Comparison of ENCODE assay signal across 8 mouse cellular contexts in the genomic region with DNA sequence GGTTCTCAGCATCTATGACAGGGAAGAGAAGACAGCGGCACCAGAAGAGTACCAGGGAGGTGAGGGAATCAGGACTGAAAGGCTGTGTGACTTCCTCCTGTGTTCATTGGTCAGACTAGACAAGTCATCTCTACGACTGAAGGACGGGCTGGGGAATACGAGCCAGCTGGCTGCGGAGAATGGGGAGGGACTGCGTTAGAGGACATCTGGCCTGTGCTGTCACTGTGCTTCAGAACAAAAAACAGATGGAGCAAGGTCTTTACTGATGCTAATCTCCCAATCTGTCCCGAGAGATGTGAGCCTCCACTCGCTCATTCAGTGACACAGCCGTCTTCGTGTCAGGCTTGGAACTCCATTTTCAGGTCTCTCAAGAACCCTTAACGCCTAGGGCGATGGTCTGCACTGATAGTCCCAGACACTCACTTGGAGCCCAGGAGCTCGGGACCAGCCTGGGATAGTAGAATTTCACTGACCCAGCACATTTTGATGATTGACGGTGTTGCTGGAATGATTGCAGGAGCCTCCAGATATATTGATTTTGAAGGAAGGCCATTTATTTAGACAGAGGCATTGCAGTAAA. TPM values are rescaled to one million over a fixed set of nuclear protein-coding genes. Genes with fewer than 3 reads are reported as not detected.
DNase-seq lines count a peak whose midpoint lies in the region; ATAC-seq lines count a peak whose summit lies in the region.

No protein-coding gene starts in this region.

- no peaks in the 10 kb centered on the region for H3K27me3 ChIP-seq in forebrain, embryonic 11.5 days (ENCODE audit: control insufficient read depth, insufficient read depth, low read length)
- H3K27me3 ChIP-seq in hindbrain, embryonic 14.5 days (ENCODE audit: control insufficient read depth, insufficient read depth, low read length) = no peaks in the 10 kb centered on the region
- H3K27me3 ChIP-seq in neural tube, embryonic 15.5 days (replicated peaks) = no peaks in the 10 kb centered on the region

- no peak overlapping the region for H3K9ac ChIP-seq in forebrain, embryonic 11.5 days (ENCODE audit: low read length)
- no peak overlapping the region for H3K9ac ChIP-seq in hindbrain, embryonic 14.5 days
- H3K9ac ChIP-seq in neural tube, embryonic 15.5 days (replicated peaks) = no peak overlapping the region

- no peak overlapping the region for H3K4me2 ChIP-seq in forebrain, embryonic 11.5 days (ENCODE audit: low read depth, low read length, severe bottlenecking)
- H3K4me2 ChIP-seq in hindbrain, embryonic 14.5 days (replicated peaks) = no peak overlapping the region
- no peak overlapping the region for H3K4me2 ChIP-seq in neural tube, embryonic 15.5 days

- no peak overlapping the region for H3K4me3 ChIP-seq in forebrain, embryonic 11.5 days (ENCODE audit: low read depth, low read length)
- H3K4me3 ChIP-seq in hindbrain, embryonic 14.5 days (replicated peaks; ENCODE audit: low read length) = no peak overlapping the region
- H3K4me3 ChIP-seq in neural tube, embryonic 15.5 days (replicated peaks) = no peak overlapping the region

- WGBS in forebrain, embryonic 11.5 days = 74% methylated on average over 14 of the region's 14 CpGs
- WGBS in hindbrain, embryonic 14.5 days = 35% methylated on average over 14 of the region's 14 CpGs
- WGBS in neural tube, embryonic 15.5 days = 33% methylated on average over 14 of the region's 14 CpGs

- no peak for ATAC-seq in forebrain, embryonic 11.5 days (replicated peaks; ENCODE audit: low FRiP score)
- no peak for ATAC-seq in hindbrain, embryonic 14.5 days (ENCODE audit: low FRiP score)
- ATAC-seq in neural tube, embryonic 15.5 days (ENCODE audit: low FRiP score) = peak; percentile 41; the same call in 1 of the 2 replicates

- H3K36me3 ChIP-seq in forebrain, embryonic 11.5 days (ENCODE audit: control insufficient read depth, insufficient read depth, low read length) = no peaks in the 10 kb centered on the region
- no peaks in the 10 kb centered on the region for H3K36me3 ChIP-seq in hindbrain, embryonic 14.5 days (replicated peaks; ENCODE audit: control insufficient read depth, insufficient read depth)
- H3K36me3 ChIP-seq in neural tube, embryonic 15.5 days = no peaks in the 10 kb centered on the region

- no peak overlapping the region for H3K27ac ChIP-seq in forebrain, embryonic 11.5 days (ENCODE audit: low read depth, low read length)
- H3K27ac ChIP-seq in hindbrain, embryonic 14.5 days = peak overlapping the region; percentile 47; the same call in 1 of the 2 replicates
- no peak overlapping the region for H3K27ac ChIP-seq in neural tube, embryonic 15.5 days (replicated peaks)

- H3K9me3 ChIP-seq in forebrain, embryonic 11.5 days (ENCODE audit: control insufficient read depth, low read length) = no peaks in the 10 kb centered on the region
- H3K9me3 ChIP-seq in hindbrain, embryonic 14.5 days (ENCODE audit: control insufficient read depth, low read length) = no peaks in the 10 kb centered on the region
- no peaks in the 10 kb centered on the region for H3K9me3 ChIP-seq in neural tube, embryonic 15.5 days (replicated peaks)

- peaks cover 3% of the 10 kb centered on the region; the same call in 1 of the 2 replicates for H3K4me1 ChIP-seq in forebrain, embryonic 11.5 days (replicated peaks; ENCODE audit: control insufficient read depth, insufficient read depth, low read length)
- peaks cover 6% of the 10 kb centered on the region; the same call in 1 of the 2 replicates for H3K4me1 ChIP-seq in hindbrain, embryonic 14.5 days (replicated peaks; ENCODE audit: control insufficient read depth, insufficient read depth, low read length)
- 0 out of 2 replicates have a peak, but pooled peaks cover 6% of the 10 kb centered on the region for H3K4me1 ChIP-seq in neural tube, embryonic 15.5 days

- peak; percentile 27 for DNase-seq in layer of hippocampus, adult 9-11 months
- no peak for DNase-seq in layer of hippocampus, adult 9-10 months (ENCODE audit: low spot score)
- peak; percentile 43 for DNase-seq in forebrain, embryonic 11.5 days (ENCODE audit: low spot score)
- DNase-seq in hindbrain, embryonic 14.5 days (ENCODE audit: low spot score) = peak; percentile 62
- no peak for DNase-seq in right cerebral cortex, postnatal 4 days
- DNase-seq in right cerebral cortex, adult 18-20 months = no peak
- DNase-seq in liver = no peak

RNA-seq across cellular contexts. Expression of gene Heg1, which starts 10.6 kb away (rescaled TPM):
- polyA plus RNA-seq in forebrain, embryonic 11.5 days (2014; fragmentation: Nextera tagmentation; extraction: Ambion mirVana) = 39.8 and 43.9 TPM in 2 replicates
- polyA plus RNA-seq in hindbrain, embryonic 14.5 days (2014; fragmentation: Nextera tagmentation; extraction: Ambion mirVana) = 10.7 and 11.2 TPM in 2 replicates
- 7.8 and 10.9 TPM in 2 replicates for polyA plus RNA-seq in neural tube, embryonic 15.5 days (2015; fragmentation: Nextera tagmentation; extraction: Ambion mirVana)

Comparison
In these comparisons a context has a peak if more than half of its experiments do, and no peak if none do; other contexts are left out.
1. DNase-seq: peak in layer of hippocampus, adult 9-11 months (single experiment), forebrain, embryonic 11.5 days (single experiment) and hindbrain, embryonic 14.5 days (single experiment); none in layer of hippocampus, adult 9-10 months (single experiment), right cerebral cortex, postnatal 4 days (single experiment), right cerebral cortex, adult 18-20 months (single experiment) and liver (single experiment).